Mouse (Mus musculus) brain, embryonic 14.5 days (tissue): ENCODE measurements at regions not wholly inside any gene's neighbourhood (a gene's known extent, or its start where the extent isn't known, plus 50 kb on each side); places are given as distances from the start of the nearest gene placed in this dataset.

Experiments used
- CTCF ChIP-seq: fragments of 200-500 bp; IDR thresholded peaks from 2 replicates; pipeline ENCODE4 v1.5.1; 2012; ENCODE audit warnings: inconsistent platforms, mild to moderate bottlenecking, moderate library complexity, borderline replicate concordance; ENCODE audit not compliant: insufficient read depth, insufficient read length; ENCODE audit errors: extremely low read depth
- POLR2A ChIP-seq: fragments of 200-500 bp; IDR thresholded peaks from 2 replicates; pipeline ENCODE4 v1.6.1; 2012; ENCODE audit warnings: mild to moderate bottlenecking, inconsistent platforms, borderline replicate concordance; ENCODE audit not compliant: poor library complexity, insufficient read depth, insufficient read length, severe bottlenecking; ENCODE audit errors: extremely low read depth

- TF ChIP-seq CTCF (no peak), POLR2A (no peak)
Observed at GRCm38 (mm10) chr13:118262971-118263370, 123.5 kb upstream of the B430218F22Rik start.
